Mouse (Mus musculus): ENCODE data around the gene Elp1. TPM values are rescaled to one million over a fixed set of nuclear protein-coding genes. Genes with fewer than 3 reads are reported as not detected.
A peak's percentile ranks its signal among the peaks of the same experiment; 100 is the strongest.

The Elp1 gene
- total RNA-seq, 1 experiment from 2014 or later = 35.5 TPM

DNA sequence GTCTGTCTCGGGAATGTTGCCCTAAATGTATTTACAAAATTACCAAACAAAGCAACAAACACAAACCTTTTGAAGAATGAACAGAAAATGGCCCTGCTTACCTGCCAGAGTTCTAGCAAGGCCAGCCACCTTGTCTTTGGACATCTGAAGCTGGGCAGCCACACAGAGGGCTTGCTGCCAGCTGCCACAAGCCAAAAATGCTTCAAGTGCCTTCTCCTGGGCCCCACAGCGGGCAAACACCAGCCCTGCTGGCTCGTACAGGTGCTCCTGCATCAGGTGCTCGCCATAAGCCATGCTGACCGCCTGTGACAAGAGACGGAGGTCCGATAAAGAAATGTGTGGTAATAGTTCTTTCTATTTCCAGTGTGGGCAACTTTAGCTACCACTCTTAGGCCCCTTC lies 33.2 kb downstream of the Elp1 start:
- DNase-seq = no peak

DNA sequence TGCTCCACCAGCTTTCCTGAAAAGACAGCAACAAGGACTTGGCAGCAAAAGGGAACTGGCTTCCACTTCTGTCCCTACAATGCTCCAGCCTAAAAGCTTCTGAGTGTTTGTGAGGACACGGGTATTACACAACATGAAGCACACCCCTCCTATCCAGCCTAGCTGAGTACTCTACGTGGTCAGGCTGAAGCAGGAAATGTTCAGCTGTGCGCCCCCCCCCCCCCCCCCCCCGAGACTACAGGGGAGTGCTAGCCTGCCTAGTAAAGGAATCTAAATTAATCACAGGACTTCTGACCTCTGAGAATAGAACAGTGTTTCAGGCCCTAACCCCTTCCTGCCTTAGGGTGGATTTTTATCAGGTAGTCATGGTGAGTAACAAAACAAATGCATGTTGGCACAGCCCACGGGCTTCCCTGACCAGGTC lies 34.3 kb downstream of the Elp1 start:
- no peak for DNase-seq

DNA sequence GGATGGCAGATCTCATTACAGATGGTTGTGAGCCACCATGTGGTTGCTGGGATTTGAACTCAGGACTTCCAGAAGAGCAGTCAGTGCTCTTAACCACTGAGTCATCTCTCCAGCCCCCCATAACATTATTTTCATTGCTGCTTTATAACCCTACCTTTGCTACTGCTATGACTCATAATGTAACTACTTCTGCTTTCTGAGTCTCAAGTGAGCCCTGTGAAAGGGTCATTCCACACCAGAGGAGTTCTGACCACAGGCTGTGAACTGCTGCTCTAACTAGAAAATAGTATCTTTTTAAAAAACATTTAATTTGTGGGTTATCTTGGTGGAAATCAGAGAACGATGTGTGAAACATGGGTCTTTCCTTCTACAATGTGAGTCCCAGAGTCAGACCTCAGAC lies 44.4 kb downstream of the Elp1 start:
- no peak for DNase-seq

DNA sequence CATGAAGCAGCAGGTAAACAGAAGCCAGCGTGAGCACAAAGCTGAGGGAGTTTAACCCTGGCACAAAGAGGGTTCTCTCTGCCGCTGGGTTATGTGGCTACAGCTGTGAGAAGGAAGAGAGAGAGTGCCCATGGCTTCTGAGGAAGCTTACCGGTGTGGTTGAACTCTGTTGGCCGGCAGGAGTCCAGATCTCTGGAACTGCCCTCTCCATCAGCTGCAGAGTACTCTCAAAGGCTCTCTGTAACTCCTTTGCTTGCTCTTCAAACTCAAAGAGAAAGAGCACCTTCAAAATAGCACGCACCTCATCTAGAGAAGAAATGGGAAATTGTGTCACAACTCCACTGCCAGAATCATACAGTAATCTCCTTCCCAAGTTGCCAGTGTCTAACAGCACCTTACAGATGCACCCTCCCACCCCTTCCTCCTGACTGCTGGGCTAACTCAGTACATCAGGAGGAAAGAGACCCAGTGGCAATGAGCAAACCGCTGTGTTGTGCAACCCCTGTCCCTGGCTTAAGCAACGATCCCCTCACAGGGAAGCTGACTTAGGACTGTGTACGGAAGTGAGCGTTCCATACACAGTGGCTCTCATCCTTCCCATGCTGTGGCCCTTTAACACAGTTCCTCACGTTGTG lies 45.0 kb downstream of the Elp1 start:
- no peak for DNase-seq

DNA sequence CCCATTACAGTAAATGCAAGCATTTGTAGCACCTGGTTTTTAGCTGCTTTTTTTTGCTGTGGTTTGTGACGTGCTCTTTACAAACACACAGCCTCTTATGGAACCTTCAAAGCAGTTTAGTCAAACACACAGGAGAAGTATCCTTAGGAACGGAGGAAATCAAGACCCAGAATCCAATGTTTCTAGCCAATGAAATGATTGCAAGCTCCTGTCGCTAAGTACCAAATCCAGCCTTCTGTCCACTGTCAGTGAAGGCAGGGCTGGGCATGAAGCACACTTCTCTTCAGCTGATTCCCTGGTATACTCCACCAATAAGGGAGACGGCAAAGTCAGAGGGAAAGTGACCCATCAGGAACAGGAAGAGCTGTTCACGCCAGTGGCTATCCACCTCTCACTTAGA lies 46.1 kb downstream of the Elp1 start:
- DNase-seq = no peak

DNA sequence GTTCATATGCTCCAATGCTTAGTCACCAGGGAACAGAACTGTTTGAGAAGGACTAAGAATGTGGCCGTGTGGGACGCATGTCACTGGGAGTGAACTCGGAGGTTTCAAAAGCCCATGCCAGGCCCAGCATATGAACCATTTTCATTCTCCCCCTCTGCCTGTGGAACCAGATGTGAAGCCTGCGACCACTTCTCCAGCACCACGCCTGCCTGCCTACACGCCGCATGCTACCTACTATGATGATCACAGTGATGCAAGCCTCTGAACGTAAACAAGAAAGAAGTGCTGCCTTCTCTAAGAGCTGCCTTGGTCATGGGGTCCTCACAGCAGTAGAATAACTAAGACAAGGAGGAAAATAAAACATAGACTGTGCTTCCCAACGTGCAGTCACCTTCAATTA lies 54.7 kb downstream of the Elp1 start:
- DNase-seq = no peak

DNA sequence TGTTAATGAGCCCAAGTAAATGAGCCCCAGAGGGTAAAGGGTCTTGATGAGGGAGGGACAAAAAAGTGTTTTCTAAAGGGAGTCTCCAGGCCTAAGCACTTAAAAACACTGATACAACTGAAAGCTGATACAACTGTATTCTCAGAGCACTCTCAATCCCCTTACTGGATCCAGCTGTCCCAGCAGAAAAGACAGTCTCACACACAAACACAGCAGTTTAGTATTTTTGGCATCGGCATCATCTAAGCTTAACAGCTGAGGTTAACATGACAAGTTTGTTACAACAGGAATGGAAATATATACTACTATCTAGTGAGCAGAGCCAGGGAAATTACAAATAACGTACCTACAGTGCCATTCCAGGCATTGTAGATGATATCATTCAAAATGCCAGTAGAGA lies 55.8 kb downstream of the Elp1 start:
- DNase-seq = no peak

DNA sequence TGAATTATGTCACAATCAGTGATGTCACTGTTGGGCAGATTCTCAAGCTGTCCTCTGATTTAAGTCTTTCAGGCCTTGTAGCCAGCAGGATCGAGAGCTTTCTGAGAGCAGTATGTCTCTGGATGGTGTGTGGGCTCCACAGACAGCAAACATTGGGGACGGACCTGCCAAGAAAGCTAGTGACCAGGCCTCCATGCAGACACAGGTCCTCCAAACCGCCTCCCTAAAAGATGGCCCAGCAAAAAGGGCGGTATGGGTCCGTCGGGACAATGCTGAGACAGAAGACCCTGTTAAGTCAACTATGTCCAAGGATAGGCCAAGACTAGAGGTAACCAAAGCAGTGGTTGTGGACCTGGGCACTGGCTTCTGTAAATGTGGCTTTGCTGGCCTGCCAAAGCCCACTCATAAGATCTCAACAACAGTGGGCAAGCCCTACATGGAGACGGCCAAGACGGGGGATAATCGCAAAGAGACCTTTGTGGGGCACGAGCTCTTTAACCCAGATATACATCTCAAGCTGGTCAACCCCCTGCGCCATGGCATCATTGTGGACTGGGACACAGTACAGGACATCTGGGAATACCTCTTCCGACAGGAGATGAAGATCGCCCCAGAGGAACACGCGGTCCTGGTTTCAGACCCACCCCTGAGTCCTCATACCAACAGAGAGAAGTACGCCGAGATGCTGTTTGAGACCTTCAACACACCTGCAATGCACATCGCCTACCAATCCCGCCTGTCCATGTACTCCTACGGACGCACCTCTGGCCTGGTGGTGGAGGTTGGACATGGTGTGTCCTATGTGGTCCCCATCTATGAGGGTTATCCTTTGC lies 58.6 kb downstream of the Elp1 start, which contains the start of gene Actl7a:
Gene Actl7a (plus strand): TSS at position 51 of the 833 bp plus-strand sequence.
- DNase-seq = no peak

DNA sequence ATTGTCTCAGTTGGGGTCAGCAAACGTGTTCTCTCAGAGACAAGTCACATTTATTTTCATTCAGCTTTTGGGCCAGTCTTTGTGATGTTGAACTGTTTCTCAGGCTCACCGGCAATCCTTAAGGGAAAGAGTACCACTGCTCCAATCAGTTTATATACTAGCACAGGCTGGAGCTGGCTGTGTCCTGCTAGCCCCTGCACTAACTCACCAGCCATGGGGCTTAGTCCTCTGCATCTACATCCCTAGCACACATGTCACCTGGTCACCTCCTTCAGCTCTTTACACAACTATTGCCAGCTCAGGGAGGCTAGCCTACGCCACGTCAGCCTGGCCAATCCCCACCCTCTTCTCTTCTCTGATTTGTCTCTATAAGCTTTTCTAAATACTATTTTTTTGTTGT lies 59.4 kb downstream of the Elp1 start:
- DNase-seq = no peak

DNA sequence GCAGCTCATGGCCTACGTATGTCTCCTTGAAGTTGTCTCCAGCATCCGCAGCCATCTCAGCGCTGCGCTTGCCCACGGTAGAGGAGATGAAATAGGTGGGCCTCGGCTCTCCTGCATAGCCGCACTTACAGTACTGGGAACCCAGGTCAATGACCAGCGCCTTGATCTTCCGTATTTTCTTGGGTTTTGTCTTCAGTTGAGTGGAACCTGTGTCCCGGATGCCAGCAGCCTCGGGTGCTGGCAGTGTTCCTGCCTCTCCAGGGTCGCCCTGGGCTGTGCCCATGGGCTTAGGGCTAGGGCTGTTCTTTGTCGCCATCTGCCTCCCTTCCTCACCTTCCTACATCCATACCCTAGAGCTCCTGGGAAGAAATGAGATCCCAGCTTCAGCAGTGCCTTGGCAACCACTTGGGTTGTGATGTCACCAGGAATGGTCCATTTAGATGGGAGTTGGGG lies 61.1 kb downstream of the Elp1 start, which contains the start of gene Actl7b:
Gene Actl7b (minus strand): TSS at position 403 of the 453 bp plus-strand sequence.
- DNase-seq = no peak

DNA sequence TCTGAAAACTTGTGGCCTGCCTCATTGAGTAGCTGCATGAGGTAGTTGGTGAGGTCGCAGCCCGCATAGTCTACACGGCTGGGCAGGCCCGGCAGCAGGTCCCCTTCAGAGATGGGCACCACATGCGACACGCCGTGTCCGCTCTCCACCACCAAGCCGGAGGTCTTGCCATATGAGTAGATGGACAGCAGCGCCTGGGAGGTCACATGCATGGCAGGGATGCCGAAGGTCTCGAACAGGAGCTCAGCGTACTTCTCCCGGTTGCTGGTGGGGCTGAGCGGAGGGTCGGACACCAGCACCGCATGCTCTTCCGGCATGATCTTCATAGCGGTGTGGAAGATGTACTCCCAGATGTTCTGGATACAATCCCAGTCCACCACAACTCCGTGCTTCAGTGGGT lies 61.5 kb downstream of the Elp1 start:
- DNase-seq = no peak

DNA sequence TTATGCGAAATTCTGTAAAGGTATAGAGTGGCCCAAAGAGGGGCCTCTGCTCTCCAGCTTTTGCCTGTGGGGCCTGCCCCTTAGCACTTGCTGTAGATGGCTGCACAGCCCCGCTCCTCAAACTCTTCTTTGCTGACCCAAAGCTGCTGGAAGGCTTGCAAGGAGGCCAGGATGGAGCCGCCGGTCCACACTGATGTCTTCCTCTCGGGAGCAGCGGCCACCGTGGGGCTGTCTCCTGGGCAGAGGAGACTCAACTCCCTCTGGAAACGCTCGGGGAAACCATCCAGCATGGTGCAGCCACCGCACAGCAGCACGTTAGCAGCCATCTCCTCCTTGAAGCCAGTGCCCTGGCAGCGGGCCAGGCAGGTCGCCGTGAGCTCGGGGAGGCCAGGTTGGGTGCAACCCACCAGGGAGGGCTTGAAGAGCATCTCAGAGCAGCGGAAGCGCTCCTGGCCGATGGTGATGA lies 62.1 kb downstream of the Elp1 start, which contains the start of gene Gm26657:
Gene Gm26657 (plus strand): TSS at position 51 of the 466 bp plus-strand sequence.
- DNase-seq = no peak

DNA sequence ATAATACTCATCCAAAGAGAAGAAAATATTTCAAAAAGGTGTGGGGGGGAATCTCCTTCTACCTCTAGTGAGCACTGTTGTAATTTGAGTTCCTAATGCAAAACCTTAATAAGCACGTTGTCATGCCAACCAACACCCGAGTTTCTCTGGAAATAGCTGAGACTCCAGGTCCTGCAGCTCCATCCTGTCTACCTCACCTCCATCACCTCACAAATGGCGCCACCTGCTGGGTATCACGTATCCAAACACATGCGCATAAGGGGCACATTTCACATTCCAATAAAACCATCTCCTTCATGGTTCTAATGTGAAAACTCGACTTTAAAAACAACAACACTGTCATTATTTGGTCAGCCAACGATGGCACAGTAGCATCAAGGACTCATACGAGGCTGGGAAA lies 76.3 kb downstream of the Elp1 start:
- DNase-seq = no peak

DNA sequence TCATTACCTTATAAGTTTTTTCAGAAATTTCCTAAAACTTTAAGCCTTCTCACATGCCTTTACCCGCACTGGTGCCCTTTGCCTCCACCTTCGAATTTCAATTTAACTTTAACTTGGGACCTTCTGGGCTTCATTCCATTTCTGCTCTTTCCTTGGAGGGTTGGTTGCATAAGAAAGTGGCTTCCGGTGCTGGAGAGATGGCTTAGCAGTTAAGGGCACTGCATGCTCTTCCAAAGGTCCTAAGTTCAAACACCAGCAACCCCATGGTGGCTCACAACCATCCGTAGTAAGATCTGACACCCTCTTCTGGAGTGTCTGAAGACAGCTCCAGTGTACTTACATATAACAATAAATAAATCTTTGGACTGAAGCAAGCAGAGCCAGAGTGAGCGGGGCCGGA lies 78.9 kb downstream of the Elp1 start:
- no peak for DNase-seq

DNA sequence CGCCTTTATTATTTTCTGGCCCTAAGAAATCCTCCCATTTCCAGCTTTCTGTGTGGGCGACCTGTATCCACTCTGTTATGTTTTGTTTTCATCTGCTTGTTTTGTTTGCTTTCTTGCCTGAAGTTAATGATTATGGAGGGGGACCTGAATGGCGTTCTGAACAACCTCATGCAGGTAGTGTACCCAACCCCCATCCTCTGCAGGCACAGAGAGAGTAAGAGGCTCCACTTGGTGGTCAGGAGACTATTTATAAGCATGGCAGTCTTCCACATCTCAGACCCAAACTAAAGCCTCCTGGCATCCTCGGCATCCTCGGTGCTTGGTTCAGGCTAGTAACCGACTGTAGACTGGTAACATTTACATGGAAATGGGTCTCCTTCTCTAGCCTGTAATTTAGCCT lies 79.8 kb downstream of the Elp1 start:
- no peak for DNase-seq

DNA sequence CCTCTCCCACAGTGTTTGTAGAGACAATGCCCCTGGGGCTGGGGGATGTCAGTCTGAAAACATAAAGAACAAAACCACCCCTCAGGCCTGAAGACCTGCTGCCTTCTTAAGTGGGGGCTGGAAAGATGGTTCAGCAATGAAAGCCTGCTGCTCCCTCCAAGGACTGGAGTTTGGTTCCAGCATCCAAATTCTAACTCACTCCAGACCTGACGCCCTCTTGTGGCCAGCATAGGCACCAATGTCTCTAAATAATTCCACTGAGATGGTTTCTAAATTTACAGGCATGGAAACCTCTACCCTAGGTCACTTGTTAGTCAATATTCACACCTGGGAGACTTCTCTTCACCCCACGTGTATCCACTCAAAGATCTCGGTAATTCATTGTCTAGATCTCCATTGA lies 80.7 kb downstream of the Elp1 start:
- DNase-seq = peak; percentile 35

DNA sequence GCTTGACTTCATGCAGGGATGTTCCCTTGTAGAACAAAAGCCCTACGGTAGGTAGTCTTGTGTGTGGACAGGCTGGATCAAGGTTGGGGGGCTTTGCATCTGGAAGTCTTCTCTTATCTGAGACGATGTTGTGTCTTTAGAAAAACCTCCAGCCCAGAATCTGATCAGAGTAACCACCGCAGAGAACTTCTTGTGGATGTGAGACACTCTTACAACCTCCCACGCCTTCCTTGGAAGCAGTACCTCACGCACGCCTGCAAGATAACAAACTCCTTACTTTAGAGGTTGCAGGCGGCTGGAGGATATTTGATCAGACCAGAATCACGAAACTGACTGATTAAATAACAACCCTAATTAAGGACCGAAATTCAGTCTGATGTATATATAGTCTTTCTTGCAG lies 81.7 kb downstream of the Elp1 start:
- no peak for DNase-seq

DNA sequence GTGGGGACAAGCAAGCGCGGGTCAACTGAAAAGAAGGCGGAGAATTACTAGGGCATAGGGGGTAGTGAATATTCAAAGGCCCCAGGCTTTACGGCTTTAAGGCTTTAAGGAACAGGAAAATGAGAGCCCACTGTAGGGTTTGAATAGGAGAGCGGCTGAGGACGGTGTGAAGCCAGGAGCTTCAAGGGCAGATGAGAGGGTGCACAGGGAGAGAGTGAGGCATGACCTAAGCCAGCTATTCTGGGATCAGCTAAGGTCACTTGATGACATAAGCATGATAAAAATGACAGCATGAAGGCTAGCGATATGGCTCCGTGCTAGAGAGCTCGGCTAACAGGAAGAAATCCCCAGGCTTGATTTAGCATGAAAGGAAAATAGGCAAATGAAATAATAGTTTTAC lies 82.7 kb downstream of the Elp1 start:
- no peak for DNase-seq

DNA sequence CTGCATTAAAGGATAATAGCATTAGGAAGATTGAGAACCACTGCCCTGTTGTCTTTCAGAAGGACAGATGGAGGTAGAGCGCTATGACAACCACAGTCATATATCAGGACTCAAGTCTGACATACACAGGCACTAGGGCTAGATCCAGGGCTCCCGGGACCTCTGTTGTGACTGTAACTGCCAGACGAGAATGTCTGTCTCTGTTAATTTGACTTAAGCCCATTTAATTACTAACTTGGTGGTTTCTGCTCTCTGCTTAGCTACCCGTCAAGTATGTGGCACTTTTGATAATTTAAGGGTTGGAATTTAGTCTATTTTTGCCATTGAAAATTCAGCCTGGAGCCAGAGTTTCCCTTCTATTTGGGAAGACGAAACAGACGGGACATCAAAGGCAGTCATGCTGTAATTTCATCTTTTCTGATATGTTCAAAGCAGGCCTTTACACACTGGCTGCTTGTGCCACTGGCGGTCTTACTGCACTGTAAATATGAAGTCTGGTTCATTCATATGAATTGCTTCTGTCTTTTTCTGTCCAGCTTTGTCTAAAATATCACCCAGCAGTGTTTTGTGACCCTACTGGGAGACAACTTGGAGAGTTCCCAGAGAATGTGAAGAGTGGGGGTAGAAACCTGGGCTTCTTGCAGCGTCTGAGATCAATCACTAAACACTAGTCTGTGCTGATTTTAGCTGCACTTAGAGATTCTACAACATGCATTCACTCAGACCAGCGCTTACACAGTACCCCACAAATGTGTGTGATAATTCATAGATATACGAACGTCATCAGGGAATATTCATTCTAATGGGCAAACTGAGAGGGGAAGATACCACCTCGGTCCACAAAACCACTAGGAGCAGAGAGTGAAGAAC lies 83.3 kb downstream of the Elp1 start:
- DNase-seq = no peak

DNA sequence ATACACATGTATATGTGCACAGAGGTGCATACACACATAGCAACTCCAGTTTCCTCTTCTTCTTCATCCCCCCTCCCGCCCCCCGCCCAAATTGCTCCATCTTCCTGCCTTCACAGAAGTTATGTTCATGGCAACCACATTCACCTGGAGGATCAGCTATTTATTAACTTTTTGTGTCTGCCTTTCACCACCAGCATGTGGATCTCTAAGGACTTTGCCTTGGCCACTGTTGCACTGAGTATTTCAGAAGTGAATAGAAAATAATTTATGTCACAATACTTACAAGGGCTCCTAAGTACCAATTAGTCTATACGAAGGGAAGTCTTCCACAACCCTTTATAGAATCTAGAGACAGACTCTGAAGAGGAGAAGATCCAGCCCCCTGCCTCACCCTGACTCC lies 84.2 kb downstream of the Elp1 start:
- DNase-seq = no peak

DNA sequence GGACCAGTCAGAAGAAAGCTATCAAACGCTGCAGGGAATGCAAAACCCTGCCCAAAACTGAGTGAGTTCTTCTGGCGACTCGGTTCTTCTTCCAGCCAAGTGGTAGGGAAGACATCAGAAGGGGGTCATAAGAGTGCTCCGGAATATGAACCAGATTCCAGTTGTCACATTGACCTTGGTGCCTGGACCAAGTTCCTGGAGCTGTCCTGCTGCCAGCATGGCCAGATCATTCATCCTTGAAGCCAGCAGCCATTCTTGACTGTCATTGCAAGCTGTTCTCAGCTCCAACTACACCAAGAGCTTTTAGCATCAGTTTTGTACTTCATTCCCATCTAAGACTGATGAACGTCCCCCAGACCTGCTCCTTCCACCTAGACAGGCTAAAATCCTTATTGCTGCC lies 85.3 kb downstream of the Elp1 start:
- DNase-seq = peak; percentile 33

DNA sequence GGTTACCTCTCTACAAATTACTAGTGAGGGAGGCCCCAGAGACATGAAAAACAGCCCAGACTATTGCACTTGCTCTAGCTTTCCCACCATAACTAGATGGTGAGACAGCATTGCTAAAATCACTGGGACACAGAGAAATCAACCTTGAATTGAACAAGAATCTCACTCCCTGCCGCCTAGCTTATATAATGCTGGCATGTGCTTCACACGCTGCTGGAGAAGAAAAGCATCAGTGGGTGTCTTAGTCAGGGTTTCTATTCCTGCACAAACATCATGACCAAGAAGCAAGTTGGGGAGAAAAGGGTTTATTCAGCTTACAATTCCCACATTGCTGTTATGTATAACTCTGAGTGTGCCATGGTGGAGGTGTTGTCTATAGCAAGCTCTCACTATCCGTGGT lies 89.0 kb downstream of the Elp1 start:
- DNase-seq = no peak

DNA sequence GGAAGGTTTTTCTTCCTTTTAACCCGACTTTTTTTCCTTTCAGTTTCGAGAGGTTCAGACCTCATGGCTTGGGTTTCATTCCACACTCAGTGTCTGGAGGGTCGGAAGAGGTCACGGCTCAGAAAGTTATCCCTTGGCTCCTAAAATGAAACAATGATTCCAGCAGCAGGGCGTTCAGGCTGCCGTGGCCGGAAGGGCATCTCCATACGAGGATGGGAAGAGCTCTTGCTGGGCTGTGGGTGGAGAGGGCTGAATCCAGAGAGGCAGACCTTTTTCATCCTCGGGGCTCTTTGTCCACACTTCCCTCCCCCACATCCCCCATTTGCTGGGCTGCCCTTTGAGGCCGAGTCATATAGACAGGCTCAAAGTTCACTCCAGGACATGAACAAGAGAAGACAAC lies 99.9 kb downstream of the Elp1 start:
- DNase-seq = no peak

All from adrenal gland, postnatal 25 days (tissue).